Mouse (Mus musculus) liver, postnatal 0 days (tissue): ENCODE measurements around the gene Actl10. TPM values are rescaled to one million over a fixed set of nuclear protein-coding genes. Genes with fewer than 3 reads are reported as not detected.

Experiments used
- ATAC-seq: fragments of 200-750 bp; cut with Nextera tagmentation; 2 replicates; pipeline ENCODE4 v1.8.0; 2017; ENCODE audit warnings: mild to moderate bottlenecking, moderate library complexity
- DNase-seq: peaks from one replicate; pipeline ENCODE4 v3.0.0-alpha.2; 2016
- H3K27ac ChIP-seq: fragments of 300-500 bp; sonication (generic); 2 replicates; pipeline ENCODE4 v1.5.1; 2014; ENCODE audit warnings: antibody characterized with exemption, moderate library complexity, mild to moderate bottlenecking, low read depth
- H3K27me3 ChIP-seq: fragments of 300-500 bp; sonication (generic); 2 replicates; pipeline ENCODE4 v1.6.1; 2014; ENCODE audit warnings: low read length, control low read depth, mixed read lengths; ENCODE audit not compliant: insufficient read depth
- H3K36me3 ChIP-seq: fragments of 300-500 bp; sonication (generic); replicated peaks from 2 replicates; pipeline ENCODE4 v1.6.1; 2014; ENCODE audit warnings: mild to moderate bottlenecking, control low read depth, low read length, moderate library complexity, mixed read lengths; ENCODE audit not compliant: insufficient read depth
- H3K4me1 ChIP-seq: fragments of 300-500 bp; sonication (generic); 2 replicates; pipeline ENCODE4 v1.6.1; 2014; ENCODE audit warnings: antibody characterized with exemption, mild to moderate bottlenecking, control low read depth; ENCODE audit not compliant: insufficient read depth
- H3K4me2 ChIP-seq: fragments of 300-500 bp; sonication (generic); 2 replicates; pipeline ENCODE4 v1.6.1; 2014; ENCODE audit warnings: low read depth, mild to moderate bottlenecking, low read length, moderate library complexity, mixed read lengths
- H3K4me3 ChIP-seq: fragments of 300-500 bp; sonication (generic); 2 replicates; pipeline ENCODE4 v1.5.1; 2014; ENCODE audit warnings: low read depth, low read length
- H3K9ac ChIP-seq: fragments of 300-500 bp; sonication (generic); replicated peaks from 2 replicates; pipeline ENCODE4 v1.6.1; 2014; ENCODE audit warnings: mild to moderate bottlenecking, moderate library complexity
- H3K9me3 ChIP-seq: fragments of 300-500 bp; sonication (generic); 2 replicates; pipeline ENCODE4 v1.6.1; 2016; ENCODE audit warnings: mild to moderate bottlenecking, control low read depth, low read length, mixed read lengths
- CTCF ChIP-seq: sonication (generic); IDR thresholded peaks from 2 replicates; pipeline ENCODE4 v1.5.1; 2016; ENCODE audit warnings: antibody characterized with exemption, low read depth
- EP300 ChIP-seq: IDR thresholded peaks from 2 replicates; pipeline ENCODE4 v1.6.1; 2016; ENCODE audit warnings: antibody characterized with exemption, low read depth, mild to moderate bottlenecking
- WGBS: fragments of 180-500 bp; shearing (Covaris S2); extraction: QIAGEN DNeasy Blood & Tissue Kit; methylation state at CpG from one replicate; pipeline ENCODE4 v1.1.7; 2014; ENCODE audit not compliant: insufficient replicate concordance; 5-methylcytosine and 5-hydroxymethylcytosine counted together
- polyA plus RNA-seq: library from polyadenylated mRNA; unstranded; fragments of >200 nt; fragmentation: Nextera tagmentation; extraction: Ambion mirVana; gene quantifications from 2 replicates; pipeline ENCODE4 v1.2.1, GENCODE M21; 2015

Actl10 gene
- polyA plus RNA-seq, 1 experiment from 2014 or later: 0.07 TPM

- TF ChIP-seq CTCF: no peak
- no peak for TF ChIP-seq EP300
- no peak overlapping the region for H3K4me2 ChIP-seq
- H3K27ac ChIP-seq: no peak overlapping the region
- H3K4me1 ChIP-seq: no peaks in the 10 kb centered on the region
- H3K36me3 ChIP-seq: peaks cover 16% of the 10 kb centered on the region
- no peaks in the 10 kb centered on the region for H3K27me3 ChIP-seq
- 74% methylated on average over 2 of the region's 2 CpGs for WGBS
- H3K9ac ChIP-seq: no peak overlapping the region
- H3K4me3 ChIP-seq: no peak overlapping the region
- ATAC-seq: no peak
- H3K9me3 ChIP-seq: no peaks in the 10 kb centered on the region
- DNase-seq: no peak
Measured at GRCm38 (mm10) chr2:154538310-154538709, 13.3 kb upstream of the Actl10 start.

DNA sequence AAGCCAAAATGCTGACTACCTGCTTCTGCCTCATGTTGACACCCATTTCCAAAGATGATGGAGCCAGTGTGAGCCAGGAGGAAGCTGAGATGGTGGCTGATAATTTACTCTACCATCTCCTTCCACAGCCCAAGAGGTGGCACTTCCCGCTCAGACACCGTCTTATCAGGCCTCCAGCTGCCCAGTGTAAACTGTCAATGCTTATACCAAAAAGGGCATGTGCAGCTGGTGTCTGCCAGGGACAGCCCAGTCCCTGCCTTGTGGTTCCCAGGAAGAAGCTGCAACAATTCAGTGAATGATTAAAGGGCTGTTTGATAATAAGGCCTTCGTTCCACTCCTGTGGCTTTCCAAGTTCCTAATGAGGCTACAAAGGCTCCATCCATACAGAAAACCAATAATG, 12.9 kb upstream of the Actl10 start:
- no peaks in the 10 kb centered on the region for H3K4me1 ChIP-seq
- DNase-seq (no peak), ATAC-seq (peak; percentile 58; the same call in 1 of the 2 replicates)
- H3K9me3 ChIP-seq: no peaks in the 10 kb centered on the region
- 48% methylated on average over 3 of the region's 3 CpGs for WGBS
- H3K36me3 ChIP-seq: peaks cover 16% of the 10 kb centered on the region
- no peak for TF ChIP-seq CTCF
- peak; percentile 53; the same call in 1 of the 2 replicates for TF ChIP-seq EP300
- H3K4me2 ChIP-seq: no peak overlapping the region
- no peak overlapping the region for H3K9ac ChIP-seq
- no peaks in the 10 kb centered on the region for H3K27me3 ChIP-seq
- no peak overlapping the region for H3K27ac ChIP-seq
- H3K4me3 ChIP-seq: no peak overlapping the region

- no peak overlapping the region for H3K4me2 ChIP-seq
- no peak for TF ChIP-seq EP300
- peak; percentile 72 for TF ChIP-seq CTCF
- no peaks in the 10 kb centered on the region for H3K27me3 ChIP-seq
- WGBS: 68% methylated on average over 3 of the region's 3 CpGs
- H3K9ac ChIP-seq: no peak overlapping the region
- ATAC-seq: no peak
- DNase-seq: no peak
- no peak overlapping the region for H3K27ac ChIP-seq
- H3K9me3 ChIP-seq: no peaks in the 10 kb centered on the region
- H3K4me1 ChIP-seq: no peaks in the 10 kb centered on the region
- H3K36me3 ChIP-seq: peaks cover 13% of the 10 kb centered on the region
- H3K4me3 ChIP-seq: no peak overlapping the region
Measured at GRCm38 (mm10) chr2:154539720-154540119, 11.9 kb upstream of the Actl10 start.

DNA sequence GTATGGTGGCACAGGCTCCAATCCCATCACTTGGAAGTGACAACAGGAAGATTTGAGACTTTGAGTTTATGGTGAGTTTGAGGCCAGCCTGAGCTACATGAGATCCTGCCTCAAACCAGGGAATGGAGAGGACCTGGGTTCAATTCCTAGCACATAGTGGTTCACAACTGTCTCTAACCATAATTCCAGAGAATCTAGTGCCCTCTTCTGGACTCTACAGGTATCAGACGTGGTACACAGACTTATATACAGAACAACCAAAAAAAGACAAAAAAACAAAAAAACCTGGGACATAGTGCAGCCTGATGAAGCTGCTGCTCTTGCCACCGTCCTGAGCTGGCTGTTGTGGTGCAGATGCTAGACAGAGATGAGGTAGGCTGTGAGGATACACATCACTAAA, 9.9 kb upstream of the Actl10 start:
- Histone ChIP-seq H3K4me3 (no peak overlapping the region), H3K27ac (no peak overlapping the region), H3K4me2 (no peak overlapping the region), H3K4me1 (no peaks in the 10 kb centered on the region), H3K9me3 (no peaks in the 10 kb centered on the region), H3K9ac (no peak overlapping the region), H3K36me3 (no peaks in the 10 kb centered on the region), H3K27me3 (no peaks in the 10 kb centered on the region)
- TF ChIP-seq EP300: no peak
- no peak for TF ChIP-seq CTCF
- WGBS: 70% methylated on average over 2 of the region's 2 CpGs
- ATAC-seq (no peak), DNase-seq (no peak)

GRCm38 (mm10) chr2:154543567-154544347, 7.8 kb upstream of the Actl10 start:
- Histone ChIP-seq H3K9ac (no peak overlapping the region), H3K9me3 (no peaks in the 10 kb centered on the region), H3K4me1 (no peaks in the 10 kb centered on the region; the same call in 1 of the 2 replicates), H3K4me2 (no peak overlapping the region), H3K27me3 (no peaks in the 10 kb centered on the region), H3K27ac (no peak overlapping the region), H3K4me3 (no peak overlapping the region), H3K36me3 (no peaks in the 10 kb centered on the region)
- WGBS: 87% methylated on average over 9 of the region's 9 CpGs
- no peak for DNase-seq
- TF ChIP-seq CTCF (no peak), EP300 (no peak)
- no peak for ATAC-seq

- Histone ChIP-seq H3K27ac (no peak within 1 kb of the TSS), H3K9me3 (no peaks in the 10 kb centered on the region), H3K4me2 (no peak within 1 kb of the TSS), H3K27me3 (peaks cover 17% of the 10 kb centered on the region), H3K9ac (no peak within 1 kb of the TSS), H3K4me1 (peaks cover 11% of the 10 kb centered on the region), H3K4me3 (no peak within 1 kb of the TSS), H3K36me3 (no peaks in the 10 kb centered on the region)
- TF ChIP-seq EP300 (no peak), CTCF (no peak)
- 86% methylated on average over 10 of the region's 10 CpGs for WGBS
- no peak for DNase-seq
- ATAC-seq: no peak
Measured at GRCm38 (mm10) chr2:154546711-154547110, 4.9 kb upstream of the Actl10 start, which contains the start of gene 1700003F12Rik. Gene 1700003F12Rik (plus strand): TSS chr2:154547085.
